Mouse (Mus musculus): ENCODE measurements around the gene Tdo2.

Tdo2 gene

GRCm38 (mm10) chr3:81942341-81942740 lies 33.7 kb downstream of the Tdo2 start:
- DNase-seq = no peak

GRCm38 (mm10) chr3:81938924-81939323 lies 37.1 kb downstream of the Tdo2 start:
- DNase-seq = no peak

- DNase-seq = no peak
Observed at GRCm38 (mm10) chr3:81933348-81933747, 42.7 kb downstream of the Tdo2 start.

- peak; percentile 83 for DNase-seq
Observed at GRCm38 (mm10) chr3:81932141-81933101, 43.6 kb downstream of the Tdo2 start, which contains the start of gene Ctso. Ctso (plus strand) TSS chr3:81932601.

- DNase-seq = no peak
Observed at GRCm38 (mm10) chr3:81931695-81932094, 44.3 kb downstream of the Tdo2 start.

- DNase-seq = no peak
Observed at GRCm38 (mm10) chr3:81929073-81929472, 46.9 kb downstream of the Tdo2 start.

GRCm38 (mm10) chr3:81926764-81927325 lies 49.2 kb downstream of the Tdo2 start:
- no peak for DNase-seq

- DNase-seq = no peak
Observed at GRCm38 (mm10) chr3:81925856-81926255, 50.1 kb downstream of the Tdo2 start.

- peak; percentile 54 for DNase-seq
Observed at GRCm38 (mm10) chr3:81924931-81925330, 51.1 kb downstream of the Tdo2 start.

- no peak for DNase-seq
Observed at GRCm38 (mm10) chr3:81922910-81923309, 53.1 kb downstream of the Tdo2 start.

GRCm38 (mm10) chr3:81919681-81920080 lies 56.3 kb downstream of the Tdo2 start:
- no peak for DNase-seq

GRCm38 (mm10) chr3:81918215-81918614 lies 57.8 kb downstream of the Tdo2 start:
- DNase-seq = no peak

- no peak for DNase-seq
Observed at GRCm38 (mm10) chr3:81917354-81917935, 58.6 kb downstream of the Tdo2 start.

- no peak for DNase-seq
Observed at GRCm38 (mm10) chr3:81916030-81916686, 59.8 kb downstream of the Tdo2 start.

GRCm38 (mm10) chr3:81910286-81911036 lies 65.5 kb downstream of the Tdo2 start:
- no peak for DNase-seq
